Mouse (Mus musculus): ENCODE measurements at regions not wholly inside any gene's neighbourhood (a gene's known extent, or its start where the extent isn't known, plus 50 kb on each side); places are given as distances from the start of the nearest gene placed in this dataset.
"Not testable (repeated sequence)": the region's sequence is repeated elsewhere in the genome, so short reads cannot be mapped to it uniquely, and the experiment has no call there.

- TF ChIP-seq CTCF (conservative IDR thresholded peaks at IDR 0.05; ENCODE audit: low read length); POU5F1 (IDR thresholded peaks at IDR 0.05; ENCODE audit: borderline replicate concordance, low read length): not testable (repeated sequence)
Measured at GRCm38 (mm10) chr12:20196905-20197304, 242.6 kb downstream of the Gm21863 start.
